Mouse (Mus musculus) embryonic facial prominence, embryonic 15.5 days (tissue): ENCODE data around the gene Trmt10c. TPM values are rescaled to one million over a fixed set of nuclear protein-coding genes. Genes with fewer than 3 reads are reported as not detected.
"Not testable (repeated sequence)": the region's sequence is repeated elsewhere in the genome, so short reads cannot be mapped to it uniquely, and the experiment has no call there.

Experiments used
- ATAC-seq: fragments of 200-750 bp; cut with Nextera tagmentation; 2 replicates; pipeline ENCODE4 v1.8.0; 2017; ENCODE audit warnings: low read depth, moderate TSS enrichment; ENCODE audit not compliant: insufficient number of reproducible peaks, low FRiP score, low TSS enrichment
- H3K27ac ChIP-seq: fragments of 300-500 bp; sonication (generic); replicated peaks from 2 replicates; pipeline ENCODE4 v1.5.1; 2015; ENCODE audit warnings: mild to moderate bottlenecking, inconsistent platforms
- H3K27me3 ChIP-seq: fragments of 300-500 bp; sonication (generic); 2 replicates; pipeline ENCODE4 v1.6.1; 2015; ENCODE audit warnings: inconsistent platforms
- H3K36me3 ChIP-seq: fragments of 300-500 bp; sonication (generic); 2 replicates; pipeline ENCODE4 v1.6.1; 2015; ENCODE audit warnings: mild to moderate bottlenecking, inconsistent platforms
- H3K4me1 ChIP-seq: fragments of 300-500 bp; sonication (generic); 2 replicates; pipeline ENCODE4 v1.6.1; 2015; ENCODE audit warnings: inconsistent platforms
- H3K4me2 ChIP-seq: fragments of 300-500 bp; sonication (generic); replicated peaks from 2 replicates; pipeline ENCODE4 v1.6.1; 2015; ENCODE audit warnings: mild to moderate bottlenecking, inconsistent platforms
- H3K4me3 ChIP-seq: fragments of 300-500 bp; sonication (generic); replicated peaks from 2 replicates; pipeline ENCODE4 v1.5.1; 2015; ENCODE audit warnings: mild to moderate bottlenecking, inconsistent platforms
- H3K9ac ChIP-seq: fragments of 300-500 bp; sonication (generic); 2 replicates; pipeline ENCODE4 v1.6.1; 2015; ENCODE audit warnings: inconsistent platforms
- H3K9me3 ChIP-seq: fragments of 300-500 bp; sonication (generic); replicated peaks from 2 replicates; pipeline ENCODE4 v1.6.1; 2016; ENCODE audit warnings: inconsistent platforms
- WGBS: fragments of 180-500 bp; shearing (Covaris S2); methylation state at CpG from one replicate; pipeline ENCODE4 v1.1.7; 2015; 5-methylcytosine and 5-hydroxymethylcytosine counted together
- polyA plus RNA-seq: library from polyadenylated mRNA; unstranded; fragments of >200 nt; fragmentation: Nextera tagmentation; extraction: Ambion mirVana; gene quantifications from 2 replicates; pipeline ENCODE4 v1.2.1, GENCODE M21; 2015

Gene Trmt10c
- polyA plus RNA-seq, 1 experiment from 2014 or later = 23.0 TPM

DNA sequence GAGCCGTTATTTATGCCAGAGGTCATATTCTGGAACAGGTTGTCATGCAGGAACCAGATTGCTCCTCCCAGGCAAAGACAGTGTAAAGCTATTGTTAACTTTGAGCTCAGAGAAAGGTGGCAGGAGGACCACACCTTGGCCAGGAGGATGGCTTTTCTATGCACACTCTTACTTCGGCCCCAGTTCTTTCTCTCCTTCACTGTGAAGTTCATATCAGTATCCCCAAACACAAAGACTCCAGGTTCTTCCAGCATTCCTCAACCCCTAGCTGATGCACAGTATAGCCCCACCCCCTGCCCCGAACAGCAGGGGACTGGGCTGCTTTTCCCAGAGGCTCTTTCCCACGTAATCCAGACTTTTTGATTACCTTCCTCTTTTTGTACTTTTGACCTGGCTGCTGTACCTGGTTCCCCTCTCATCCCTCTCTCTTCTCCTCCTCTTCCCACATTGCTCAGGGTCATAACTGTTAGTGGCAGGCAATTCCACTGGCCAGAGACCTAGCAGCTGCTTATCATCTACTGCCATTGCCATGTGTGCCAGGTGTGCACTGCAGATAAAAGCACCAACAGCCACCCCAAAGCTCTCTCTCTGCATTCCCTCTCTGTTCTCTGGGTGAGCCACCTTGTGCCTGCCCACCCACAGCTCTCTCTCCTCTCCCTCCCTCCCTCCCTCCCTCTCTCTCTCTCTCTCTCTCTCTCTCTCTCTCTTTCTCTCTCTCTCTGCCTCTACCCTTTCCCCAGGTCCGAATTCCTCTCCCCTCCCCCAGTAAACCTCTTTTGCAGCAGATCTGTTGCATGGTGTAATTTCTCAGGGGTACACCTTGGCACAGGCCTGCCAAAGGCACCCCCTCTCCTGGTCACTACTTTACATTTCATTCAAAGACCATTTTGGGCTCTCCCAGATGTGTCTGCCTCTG is 34.0 kb upstream of the Trmt10c start:
- no peak for ATAC-seq

DNA sequence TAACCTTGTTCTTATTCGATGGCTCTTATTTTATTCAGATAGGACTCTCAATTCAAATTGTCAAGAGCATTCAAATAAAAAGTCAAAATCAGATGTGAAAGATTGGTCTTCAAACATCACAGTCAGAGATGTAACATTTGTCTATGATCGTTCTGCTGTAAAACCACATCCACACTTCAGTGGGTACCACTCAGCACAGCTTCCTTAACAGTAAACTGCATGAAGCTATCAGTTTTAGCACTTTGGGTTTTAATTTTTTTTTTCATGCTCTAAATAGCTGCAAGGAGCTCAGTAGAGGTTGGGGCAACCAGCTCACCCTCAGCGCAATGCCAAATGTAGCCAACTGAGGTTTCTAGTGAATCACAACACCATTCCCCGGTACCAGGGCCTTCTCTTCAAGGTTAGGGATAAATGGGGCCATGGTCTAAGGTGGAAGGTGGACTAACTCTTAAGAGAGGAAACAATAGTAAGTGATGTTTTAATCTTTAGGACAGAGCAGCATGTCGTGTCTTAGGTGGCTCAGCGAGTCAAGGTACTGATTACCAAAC is 31.0 kb upstream of the Trmt10c start:
- Histone ChIP-seq H3K27me3 (no peaks in the 10 kb centered on the region), H3K9me3 (no peaks in the 10 kb centered on the region), H3K4me3 (no peak overlapping the region), H3K9ac (no peak overlapping the region), H3K4me2 (no peak overlapping the region), H3K4me1 (no peaks in the 10 kb centered on the region), H3K27ac (no peak overlapping the region), H3K36me3 (no peaks in the 10 kb centered on the region)
- ATAC-seq = no peak
- WGBS = 89% methylated on average over 6 of the region's 6 CpGs

More for the DNA sequence above, 34.0 kb upstream of the Trmt10c start:
- no peak overlapping the region for H3K27ac ChIP-seq
- no peaks in the 10 kb centered on the region for H3K36me3 ChIP-seq
- H3K4me2 ChIP-seq = no peak overlapping the region
- WGBS = 36% methylated on average over 5 of the region's 5 CpGs
- H3K9me3 ChIP-seq = no peaks in the 10 kb centered on the region
- H3K4me1 ChIP-seq = peaks cover 8% of the 10 kb centered on the region; the same call in 1 of the 2 replicates
- no peaks in the 10 kb centered on the region for H3K27me3 ChIP-seq
- no peak overlapping the region for H3K4me3 ChIP-seq
- no peak overlapping the region for H3K9ac ChIP-seq

DNA sequence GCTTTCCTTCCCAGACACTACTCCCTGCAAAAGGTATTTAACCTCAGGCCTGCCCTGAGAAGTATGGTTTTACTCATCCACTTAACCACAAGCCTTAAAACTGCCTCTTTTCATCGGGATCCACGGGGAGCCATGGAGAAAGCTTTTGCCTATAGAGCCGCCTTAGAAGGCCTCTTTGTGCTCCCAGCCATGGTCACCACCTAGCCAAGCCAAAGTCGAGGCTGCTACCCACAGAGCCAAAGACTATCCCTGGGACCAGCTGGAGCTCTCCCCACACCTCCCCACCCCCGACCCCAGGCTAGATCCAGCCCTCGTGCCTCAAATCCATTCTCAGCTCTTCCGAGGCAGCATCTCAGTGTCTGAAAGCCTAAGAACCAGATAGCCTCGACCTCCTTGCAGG is 28.5 kb upstream of the Trmt10c start:
- Histone ChIP-seq H3K4me3 (no peak overlapping the region), H3K4me1 (no peaks in the 10 kb centered on the region), H3K9ac (no peak overlapping the region), H3K36me3 (no peaks in the 10 kb centered on the region), H3K4me2 (no peak overlapping the region), H3K27me3 (no peaks in the 10 kb centered on the region), H3K27ac (no peak overlapping the region), H3K9me3 (no peaks in the 10 kb centered on the region)
- ATAC-seq = no peak
- 43% methylated on average over 8 of the region's 8 CpGs for WGBS

DNA sequence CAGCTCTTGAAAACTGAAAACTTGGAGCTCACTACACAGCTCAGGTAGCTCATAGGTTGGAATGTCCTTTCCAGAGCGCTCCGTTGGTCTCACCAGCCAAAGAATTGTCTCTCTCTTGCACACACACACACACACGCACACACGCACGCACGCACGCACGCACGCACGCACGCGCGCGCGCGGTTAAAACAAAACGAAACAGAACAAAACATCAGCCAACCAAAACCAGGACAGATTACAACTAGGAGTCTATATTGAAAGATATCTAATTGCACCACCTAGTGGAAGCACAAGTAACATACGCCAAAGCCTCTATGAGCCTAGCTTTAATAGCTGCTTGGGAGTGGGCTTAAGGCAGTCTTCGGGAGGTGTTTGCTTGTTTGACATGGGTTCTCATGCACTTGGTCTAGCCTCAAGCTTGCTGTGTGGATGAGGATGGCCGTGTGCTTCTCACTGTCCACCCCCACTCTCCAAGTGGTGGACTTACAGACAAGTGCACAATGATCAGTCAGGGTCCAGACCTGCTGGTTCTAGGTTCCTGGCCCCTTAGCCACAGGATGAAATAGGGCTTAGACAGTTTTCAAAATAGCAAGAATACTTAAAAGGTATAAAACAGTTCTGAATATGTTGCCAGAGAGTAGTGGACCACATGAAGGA is 26.8 kb upstream of the Trmt10c start:
- peak overlapping the region; percentile 53 for H3K9ac ChIP-seq
- H3K27me3 ChIP-seq = no peaks in the 10 kb centered on the region
- H3K4me3 ChIP-seq = peak overlapping the region; percentile 48
- H3K27ac ChIP-seq = peak overlapping the region; percentile 68; the same call in 1 of the 2 replicates
- peak; percentile 85 for ATAC-seq
- H3K36me3 ChIP-seq = no peaks in the 10 kb centered on the region
- no peaks in the 10 kb centered on the region for H3K4me1 ChIP-seq
- no peaks in the 10 kb centered on the region for H3K9me3 ChIP-seq
- H3K4me2 ChIP-seq = peak overlapping the region; percentile 63
- 6% methylated on average over 20 of the region's 20 CpGs for WGBS

DNA sequence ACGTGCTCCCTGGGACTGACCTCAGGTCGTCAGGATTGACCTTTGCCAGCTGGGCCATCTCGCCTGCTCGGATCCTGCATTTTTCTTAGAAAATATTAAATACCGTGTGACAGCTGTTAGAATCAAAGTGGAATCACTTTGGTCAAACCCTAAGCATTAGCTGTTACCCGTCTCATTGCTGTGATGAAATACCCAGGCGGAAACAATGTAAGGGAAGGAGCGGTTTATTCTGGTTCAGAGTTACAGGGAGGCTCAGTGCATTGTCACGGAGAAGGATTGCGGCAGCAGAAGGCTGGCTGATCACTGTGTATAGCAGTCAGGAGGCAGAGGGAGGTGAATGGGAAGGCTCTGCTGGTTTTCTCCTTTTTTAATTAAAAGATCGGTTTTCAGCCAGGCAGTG is 25.4 kb upstream of the Trmt10c start:
- ATAC-seq = no peak
- no peak overlapping the region for H3K27ac ChIP-seq
- H3K4me1 ChIP-seq = no peaks in the 10 kb centered on the region
- H3K9ac ChIP-seq = no peak overlapping the region
- WGBS = 62% methylated on average over 11 of the region's 11 CpGs
- no peaks in the 10 kb centered on the region for H3K36me3 ChIP-seq
- H3K9me3 ChIP-seq = no peaks in the 10 kb centered on the region
- no peak overlapping the region for H3K4me3 ChIP-seq
- no peak overlapping the region for H3K4me2 ChIP-seq
- H3K27me3 ChIP-seq = no peaks in the 10 kb centered on the region

DNA sequence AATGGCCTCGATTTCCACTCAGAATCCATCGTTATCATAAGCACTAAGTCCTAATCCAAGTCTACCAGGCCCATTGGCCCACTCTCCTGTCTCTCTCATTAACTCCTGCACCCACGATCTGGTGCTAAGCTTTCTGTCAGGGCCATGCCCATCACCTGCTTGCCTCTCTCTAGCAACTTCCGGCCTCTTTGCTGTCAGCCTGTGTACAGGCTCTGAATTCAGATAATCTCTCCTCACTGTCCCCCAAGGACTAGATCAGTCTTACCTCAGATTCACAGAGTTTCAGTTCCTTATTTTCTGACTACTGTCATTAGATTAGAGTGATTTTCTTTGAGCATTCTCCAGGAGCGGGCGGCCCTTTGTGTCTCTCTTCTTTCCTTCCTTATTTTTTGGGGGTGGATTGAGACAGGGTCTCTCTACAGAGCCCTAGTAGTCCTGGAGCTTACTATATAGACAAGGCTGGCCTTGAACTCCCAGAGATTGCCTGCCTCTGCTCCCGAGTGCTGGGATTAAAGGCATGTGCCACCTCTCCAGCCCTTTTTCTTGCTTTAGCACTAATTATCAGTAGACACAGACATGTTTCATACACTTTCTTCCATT is 24.5 kb upstream of the Trmt10c start:
- Histone ChIP-seq H3K9me3 (no peaks in the 10 kb centered on the region), H3K4me1 (no peaks in the 10 kb centered on the region), H3K4me2 (no peak overlapping the region), H3K27me3 (no peaks in the 10 kb centered on the region), H3K36me3 (no peaks in the 10 kb centered on the region), H3K4me3 (no peak overlapping the region), H3K9ac (no peak overlapping the region), H3K27ac (no peak overlapping the region)
- 71% methylated on average over 7 of the region's 7 CpGs for WGBS
- ATAC-seq = no peak

DNA sequence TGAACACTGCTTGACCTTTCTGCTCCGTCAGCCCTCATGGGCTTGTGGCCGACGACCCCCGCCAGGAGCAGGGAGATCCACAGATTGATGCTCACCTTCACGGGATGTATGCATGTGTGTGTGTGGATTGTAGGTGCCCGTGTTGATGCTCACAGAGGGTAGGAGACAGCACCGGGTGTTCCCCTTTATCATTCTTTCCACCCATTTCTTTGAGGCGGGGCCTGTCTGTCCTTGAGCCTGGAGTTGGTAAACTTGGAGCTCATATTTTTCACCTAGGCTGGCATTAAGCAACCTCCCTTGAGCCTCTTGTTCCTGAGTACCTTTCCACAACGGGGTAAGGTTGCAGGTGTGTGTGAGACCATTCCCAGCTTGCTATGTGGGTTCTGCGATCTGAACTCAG is 20.5 kb upstream of the Trmt10c start:
- Histone ChIP-seq H3K4me3 (no peak overlapping the region), H3K27me3 (no peaks in the 10 kb centered on the region), H3K36me3 (no peaks in the 10 kb centered on the region), H3K9me3 (no peaks in the 10 kb centered on the region), H3K4me1 (no peaks in the 10 kb centered on the region), H3K9ac (no peak overlapping the region), H3K27ac (no peak overlapping the region), H3K4me2 (no peak overlapping the region)
- no peak for ATAC-seq
- 81% methylated on average over 10 of the region's 10 CpGs for WGBS

GRCm38 (mm10) chr16:56056944-56057590 is 19.4 kb upstream of the Trmt10c start:
- Histone ChIP-seq H3K4me3 (no peak overlapping the region), H3K36me3 (no peaks in the 10 kb centered on the region), H3K9ac (no peak overlapping the region), H3K4me2 (no peak overlapping the region), H3K9me3 (no peaks in the 10 kb centered on the region), H3K27ac (no peak overlapping the region), H3K4me1 (no peaks in the 10 kb centered on the region), H3K27me3 (no peaks in the 10 kb centered on the region)
- 59% methylated on average over 7 of the region's 7 CpGs for WGBS
- ATAC-seq = no peak

DNA sequence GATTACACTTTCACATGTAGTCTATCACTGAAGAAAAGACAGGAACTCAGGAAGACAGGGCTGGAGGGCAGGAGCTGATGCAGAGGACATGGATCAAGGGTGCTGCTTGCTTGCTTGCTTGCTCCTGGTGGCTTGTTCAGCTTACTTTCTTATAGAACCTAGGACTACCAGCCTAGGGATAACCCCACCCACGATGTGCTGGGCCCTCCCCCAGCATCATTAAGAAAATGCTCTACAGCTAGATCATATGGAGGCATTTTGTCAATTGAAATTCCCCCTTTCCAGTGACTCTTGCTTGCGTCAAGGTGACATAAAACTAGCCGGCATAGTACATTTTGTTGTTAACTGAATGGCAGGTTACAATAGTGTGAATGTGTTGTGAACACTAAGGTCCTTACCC is 18.3 kb upstream of the Trmt10c start:
- no peaks in the 10 kb centered on the region for H3K9me3 ChIP-seq
- H3K9ac ChIP-seq = no peak overlapping the region
- ATAC-seq = no peak
- H3K27me3 ChIP-seq = no peaks in the 10 kb centered on the region
- no peaks in the 10 kb centered on the region for H3K4me1 ChIP-seq
- no peaks in the 10 kb centered on the region for H3K36me3 ChIP-seq
- WGBS = 79% methylated on average over 3 of the region's 3 CpGs
- H3K4me2 ChIP-seq = no peak overlapping the region
- no peak overlapping the region for H3K4me3 ChIP-seq
- no peak overlapping the region for H3K27ac ChIP-seq

- not testable (repeated sequence) for H3K36me3 ChIP-seq, H3K9ac ChIP-seq, H3K4me1 ChIP-seq, H3K27ac ChIP-seq, H3K9me3 ChIP-seq, H3K27me3 ChIP-seq, ATAC-seq, H3K4me2 ChIP-seq, H3K4me3 ChIP-seq
- no CpG with 5 or more reads among the region's 4 CpGs for WGBS
Observed at GRCm38 (mm10) chr16:56048038-56048437, 10.4 kb upstream of the Trmt10c start, which contains the start of gene Senp7. Senp7 (plus strand) TSS chr16:56048338.

- H3K4me2 ChIP-seq = peak overlapping the region; percentile 57
- peaks cover 12% of the 10 kb centered on the region for H3K36me3 ChIP-seq
- H3K9me3 ChIP-seq = no peaks in the 10 kb centered on the region
- H3K27ac ChIP-seq = peak overlapping the region; percentile 94
- peak overlapping the region; percentile 88 for H3K9ac ChIP-seq
- H3K4me3 ChIP-seq = peak overlapping the region; percentile 91
- WGBS = 27% methylated on average over 8 of the region's 8 CpGs
- H3K27me3 ChIP-seq = no peaks in the 10 kb centered on the region
- peaks cover 16% of the 10 kb centered on the region for H3K4me1 ChIP-seq
- no peak for ATAC-seq
Observed at GRCm38 (mm10) chr16:56038090-56038489, 471 bp upstream of the Trmt10c start.
